Mouse (Mus musculus): ENCODE results near the gene Tram1l1.

DNA sequence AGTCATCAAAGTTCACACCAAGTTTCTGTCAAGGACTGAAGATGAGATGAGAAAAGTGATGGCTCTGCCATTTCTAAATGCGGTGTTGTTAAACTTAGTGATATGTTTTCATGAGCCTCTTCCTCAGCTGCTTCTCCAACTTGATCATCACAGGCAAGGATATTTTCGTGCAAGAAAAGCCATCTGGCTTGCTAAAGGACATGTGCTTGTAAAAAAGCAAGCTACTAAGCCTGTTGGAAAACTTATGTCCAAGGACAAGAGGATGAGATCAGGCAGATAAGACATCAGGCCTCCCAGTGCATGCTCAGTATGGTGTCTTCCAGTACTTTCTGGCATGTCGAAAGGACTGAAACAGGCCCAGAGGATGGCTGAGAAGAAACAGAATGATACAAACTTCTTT, 36.9 kb downstream of the Tram1l1 start:
- TF ChIP-seq NELFE (IDR thresholded peaks at IDR 0.05; ENCODE audit: low read depth, low read length) = no peak
- no peak for TF ChIP-seq CTCF (conservative IDR thresholded peaks at IDR 0.05 in 1 of 2, IDR thresholded peaks at IDR 0.05 in 1 of 2; ENCODE audit: low read depth in 2 of 2, low read length in 2 of 2)
- no peak for TF ChIP-seq JUN (IDR thresholded peaks at IDR 0.05; ENCODE audit: insufficient read depth, low read depth, low read length)
- TF ChIP-seq TCF12 (IDR thresholded peaks at IDR 0.05; ENCODE audit: low read depth, low read length) = no peak
- no peak for TF ChIP-seq JUND (conservative IDR thresholded peaks at IDR 0.05; ENCODE audit: low read depth, low read length)
- TF ChIP-seq UBTF (IDR thresholded peaks at IDR 0.05; ENCODE audit: low read depth, low read length) = no peak
- TF ChIP-seq MAFK (IDR thresholded peaks at IDR 0.05; ENCODE audit: insufficient replicate concordance, low read length) = no peak
- no peak for TF ChIP-seq E2F4 (IDR thresholded peaks at IDR 0.05; ENCODE audit: insufficient replicate concordance, low read depth, low read length)
- no peak for TF ChIP-seq POLR2A (IDR thresholded peaks at IDR 0.05; ENCODE audit: low read depth, low read length)
- no peak for TF ChIP-seq ZMIZ1 (IDR thresholded peaks at IDR 0.05; ENCODE audit: low read depth, low read length)
- no peak for TF ChIP-seq ZKSCAN1 (IDR thresholded peaks at IDR 0.05; ENCODE audit: borderline replicate concordance, low read depth, low read length)
- TF ChIP-seq RCOR1 (conservative IDR thresholded peaks at IDR 0.05; ENCODE audit: low read depth, low read length) = no peak
- no peak for TF ChIP-seq MEF2A (IDR thresholded peaks at IDR 0.05; ENCODE audit: borderline replicate concordance, low read depth, low read length)
- no peak for TF ChIP-seq ZNF384 (IDR thresholded peaks at IDR 0.05; ENCODE audit: low read depth, low read length)

Data from CH12.LX (cell line).